Mouse (Mus musculus): ENCODE measurements around the gene Gm13691.

DNA sequence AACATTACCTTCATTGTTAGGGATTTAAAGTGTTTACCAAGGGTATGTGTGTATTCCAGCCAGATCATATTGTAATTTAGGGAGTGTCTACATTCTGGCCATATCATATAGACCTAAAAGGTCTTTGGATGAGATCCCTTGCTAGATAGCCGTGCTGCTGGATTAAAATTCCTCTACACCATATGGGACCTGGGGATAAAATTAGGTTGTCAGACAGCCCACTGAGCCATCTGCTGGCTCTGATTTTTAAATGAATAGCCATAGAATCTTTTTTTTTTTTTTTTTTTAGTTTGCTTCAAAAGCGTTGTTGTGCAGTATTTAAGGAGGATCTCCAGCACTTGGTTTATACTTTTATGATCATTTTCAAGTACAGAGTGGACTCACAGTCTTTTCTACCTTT lies 42.2 kb downstream of the Gm13691 start:
- TF ChIP-seq CTCF (IDR thresholded peaks at IDR 0.05; ENCODE audit: low read depth, low read length) (no peak), GATA1 (IDR thresholded peaks at IDR 0.05; ENCODE audit: borderline replicate concordance, low read length) (no peak), POLR2AphosphoS5 (IDR thresholded peaks at IDR 0.05; ENCODE audit: insufficient replicate concordance, low read depth, low read length) (no peak)

Data from G1E (cell line).